Comparison of ENCODE assay signal across 8 mouse cellular contexts in genomic region chr17:8051247-8051646, GRCm38 (mm10).
DNase-seq lines count a peak whose midpoint lies in the region; ATAC-seq and TF ChIP-seq lines count a peak whose summit lies in the region.
"Not testable (repeated sequence)": the region's sequence is repeated elsewhere in the genome, so short reads cannot be mapped to it uniquely, and the experiment has no call there.

No protein-coding gene starts in this region.

- peak; percentile 71 to 85 for DNase-seq in cerebellum, postnatal 4 days (ENCODE audit: low spot score in 2 of 2)
- DNase-seq in gastrocnemius, adult 2 months, result peak; percentile 81
- DNase-seq in induced T-regulatory cell, adult 2 months (ENCODE audit: low read depth), result peak; percentile 68
- peak; percentile 82 to 89 for DNase-seq in left cerebral cortex, adult 18-20 months (ENCODE audit: low spot score in 2 of 2)
- peak; percentile 61 for DNase-seq in mesoderm, embryonic 11.5 days (ENCODE audit: low read depth, low spot score)
- peak; percentile 80 for DNase-seq in right cerebral cortex, postnatal 14 days
- peak; percentile 73 to 76 for DNase-seq in urinary bladder, postnatal 36 days (ENCODE audit: low spot score in 2 of 2)

- peak; percentile 62 for TF ChIP-seq CTCF in gastrocnemius, adult 2 months (IDR thresholded peaks at IDR 0.05)

- peak; percentile 84 for ATAC-seq in activated CD4-positive, CD25-positive, alpha-beta regulatory T cell, adult 4 months

- H3K27ac ChIP-seq in gastrocnemius, adult 2 months, result not testable (repeated sequence)

- not testable (repeated sequence) for H3K4me3 ChIP-seq in gastrocnemius, adult 2 months

- intact Hi-C loops in gastrocnemius, adult 2 months (cut with DNase I), result not testable (repeated sequence)
